Mouse (Mus musculus): ENCODE data around the gene Prm1.
A peak's percentile ranks its signal among the peaks of the same experiment; 100 is the strongest.
"Not testable (repeated sequence)": the region's sequence is repeated elsewhere in the genome, so short reads cannot be mapped to it uniquely, and the experiment has no call there.

Prm1 gene

DNA sequence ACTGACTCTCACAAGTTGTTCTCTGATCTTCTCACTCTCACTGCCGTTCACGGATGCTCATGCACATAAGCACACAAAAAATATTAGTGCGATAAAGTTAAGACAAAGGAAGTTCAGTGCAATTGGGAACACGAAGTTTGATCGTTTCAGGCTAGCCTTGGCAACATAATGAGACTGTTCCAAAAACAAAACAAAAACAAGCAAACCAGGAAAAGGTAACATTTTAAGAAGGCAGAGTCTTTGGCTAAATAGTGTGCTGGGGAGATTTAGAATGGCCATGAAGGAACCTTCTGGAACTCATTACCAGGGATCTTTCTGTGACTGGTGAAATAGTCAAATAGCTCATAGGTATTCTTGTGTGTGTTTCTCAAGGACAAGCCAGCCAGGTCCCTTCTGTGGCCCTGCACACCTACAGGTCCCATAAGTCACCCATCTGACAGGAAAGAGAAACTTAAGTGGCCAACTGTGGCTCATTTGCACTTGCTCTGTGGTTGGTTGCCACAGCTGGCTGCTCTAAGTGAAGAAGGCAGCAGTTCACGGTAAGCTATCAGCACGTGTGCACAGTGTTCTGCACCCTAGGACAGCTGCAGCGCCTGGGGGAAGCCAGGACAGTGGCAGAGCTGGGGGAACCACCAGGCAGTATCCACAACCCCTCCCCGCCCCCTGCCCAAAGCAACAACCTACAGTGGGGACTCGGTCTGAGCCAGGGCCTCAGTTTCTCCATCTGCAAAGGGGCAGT lies at the start of gene Prm1:
Prm1 (minus strand) TSS at position 51 of the 739 bp plus-strand sequence.
- DNase-seq (ENCODE audit: low spot score): no peak

DNA sequence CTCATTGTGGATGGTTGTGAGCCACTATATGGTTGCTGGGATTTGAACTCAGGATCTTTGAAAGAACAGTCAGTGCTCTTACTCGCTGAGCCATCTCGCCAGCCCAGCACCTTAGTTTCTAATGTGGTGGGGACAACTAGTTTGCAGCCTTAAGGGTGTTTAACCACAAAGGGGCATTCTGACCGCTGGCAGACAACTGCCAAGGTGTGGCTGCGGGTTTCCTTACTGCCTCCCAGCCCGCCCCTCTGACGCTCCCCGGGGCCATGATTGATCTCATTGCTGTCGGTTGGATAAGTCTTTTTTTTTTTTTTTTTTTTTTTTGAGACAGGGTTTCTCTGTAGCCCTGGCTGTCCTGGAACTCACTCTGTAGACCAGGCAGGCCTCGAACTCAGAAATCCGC lies 46.6 kb upstream of the Prm1 start:
- DNase-seq (ENCODE audit: low spot score): not testable (repeated sequence)

DNA sequence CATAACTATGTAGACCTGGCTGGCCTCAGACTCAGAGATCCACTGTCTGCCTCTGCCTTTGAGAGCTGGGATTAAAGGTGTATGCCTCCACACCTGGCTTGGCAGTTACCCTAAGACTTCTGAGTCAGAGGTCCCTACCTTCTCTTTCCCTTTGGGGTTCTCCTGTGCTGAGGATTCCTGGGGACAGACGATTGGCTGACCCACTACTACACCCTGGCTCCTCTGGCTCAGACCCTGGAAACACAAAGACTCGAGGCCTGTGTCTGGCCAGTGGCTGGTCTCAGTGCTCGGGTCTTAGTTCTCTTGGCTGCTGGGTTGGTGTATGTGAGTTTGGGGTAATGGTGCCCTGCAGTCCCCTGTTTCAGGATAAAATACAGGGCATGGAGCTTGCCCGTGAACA lies 45.3 kb upstream of the Prm1 start:
- DNase-seq (ENCODE audit: low spot score): no peak

DNA sequence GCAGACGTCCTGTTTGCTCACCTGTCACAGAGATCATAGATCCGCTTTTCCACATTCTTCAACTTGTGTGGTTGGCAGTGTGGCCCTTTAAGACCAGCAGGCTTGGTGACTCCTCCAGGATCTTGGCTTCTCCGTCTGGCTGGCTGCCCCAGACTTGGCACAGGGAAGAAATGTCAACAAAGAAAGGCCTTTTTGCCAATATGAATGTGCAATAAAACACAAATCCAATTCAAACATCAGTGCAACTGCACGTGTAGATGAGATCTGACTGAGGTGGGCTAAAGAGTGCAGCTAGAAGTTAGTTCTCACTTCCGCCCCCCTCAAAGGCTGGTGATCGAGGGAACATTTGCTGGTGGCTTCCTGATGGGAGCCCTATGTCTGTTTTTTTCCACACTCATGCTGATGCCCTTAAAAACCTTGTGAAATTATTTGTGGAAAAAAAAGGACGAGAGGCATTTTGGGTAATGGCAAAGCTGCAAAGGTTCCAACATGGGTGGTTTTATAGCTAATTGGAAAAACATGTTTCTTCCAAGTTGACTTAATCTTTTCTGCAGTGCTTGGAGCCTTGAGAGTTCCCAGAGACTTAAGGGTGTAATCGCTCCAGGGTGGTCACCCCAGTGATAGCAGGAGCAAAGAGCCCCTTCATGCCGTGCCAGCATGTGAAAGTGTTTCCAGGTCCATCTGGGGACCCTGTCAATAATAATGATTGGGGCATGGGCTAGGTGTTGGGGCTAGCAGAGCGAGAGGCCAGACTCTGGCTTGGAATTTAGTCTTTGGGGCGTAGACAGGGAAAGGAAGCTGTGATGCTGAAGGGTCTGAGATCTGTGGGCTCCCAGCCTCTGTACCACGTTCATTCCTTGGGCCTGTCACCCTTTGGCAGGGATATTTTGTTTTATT lies 44.6 kb upstream of the Prm1 start:
- DNase-seq (ENCODE audit: low spot score): peak; percentile 99

DNA sequence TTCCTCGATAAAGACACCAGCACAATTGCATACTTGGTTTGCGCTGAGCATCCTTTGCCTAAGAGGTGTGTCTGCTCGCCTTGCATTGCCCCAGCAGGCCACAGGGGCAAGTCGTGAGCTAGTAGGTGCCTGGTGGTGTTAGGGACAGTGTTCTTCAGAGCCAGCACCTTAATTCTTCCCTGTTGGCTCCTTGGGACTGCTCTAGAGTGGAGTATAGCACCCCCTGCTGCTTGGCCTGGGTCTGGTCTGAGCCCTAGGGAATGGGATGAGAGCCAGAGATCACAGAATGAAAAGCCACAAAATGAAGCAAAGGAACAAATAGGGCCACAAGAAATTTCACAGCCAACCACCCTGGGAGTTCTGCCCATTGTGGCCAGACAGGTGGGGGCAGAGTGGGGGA lies 40.9 kb upstream of the Prm1 start:
- peak; percentile 90 for DNase-seq (ENCODE audit: low spot score)

DNA sequence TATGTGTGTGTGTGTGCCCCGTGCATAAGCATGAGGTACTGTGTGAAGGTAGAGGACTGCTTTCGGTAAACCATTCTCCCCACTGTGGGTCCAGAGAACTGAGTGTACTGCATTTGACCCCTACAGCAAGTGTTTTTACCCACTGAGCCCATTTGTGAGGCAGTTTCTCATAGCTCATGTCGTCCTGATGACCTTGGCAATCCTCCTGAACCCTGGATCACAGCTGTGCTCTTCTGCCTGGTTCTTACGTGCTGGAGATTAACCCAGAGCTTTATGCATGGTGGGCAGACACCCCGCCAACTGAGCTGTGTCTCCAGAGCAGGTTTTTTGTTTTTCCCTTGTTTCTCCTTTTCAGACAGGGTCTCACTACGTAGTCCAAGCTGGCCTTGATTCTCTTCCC lies 40.3 kb upstream of the Prm1 start:
- DNase-seq (ENCODE audit: low spot score): no peak

DNA sequence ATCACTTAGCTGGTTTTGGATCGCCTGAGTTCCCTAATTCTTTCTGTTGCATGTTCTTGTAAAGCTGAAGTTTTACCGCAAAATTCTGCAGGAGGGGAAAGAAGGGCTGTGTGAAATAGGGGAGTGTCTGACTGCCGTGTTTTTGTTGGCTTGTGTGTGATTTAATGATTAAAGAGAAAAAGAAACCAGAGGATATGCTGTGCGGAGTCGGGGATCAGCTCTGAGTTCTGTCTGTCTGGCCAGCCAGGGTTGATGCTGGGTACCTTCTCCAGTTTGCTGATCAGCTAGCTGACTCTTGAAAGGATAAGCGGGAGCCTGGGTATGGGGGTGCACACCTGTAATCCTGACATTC lies 38.7 kb upstream of the Prm1 start:
- DNase-seq (ENCODE audit: low spot score): no peak

DNA sequence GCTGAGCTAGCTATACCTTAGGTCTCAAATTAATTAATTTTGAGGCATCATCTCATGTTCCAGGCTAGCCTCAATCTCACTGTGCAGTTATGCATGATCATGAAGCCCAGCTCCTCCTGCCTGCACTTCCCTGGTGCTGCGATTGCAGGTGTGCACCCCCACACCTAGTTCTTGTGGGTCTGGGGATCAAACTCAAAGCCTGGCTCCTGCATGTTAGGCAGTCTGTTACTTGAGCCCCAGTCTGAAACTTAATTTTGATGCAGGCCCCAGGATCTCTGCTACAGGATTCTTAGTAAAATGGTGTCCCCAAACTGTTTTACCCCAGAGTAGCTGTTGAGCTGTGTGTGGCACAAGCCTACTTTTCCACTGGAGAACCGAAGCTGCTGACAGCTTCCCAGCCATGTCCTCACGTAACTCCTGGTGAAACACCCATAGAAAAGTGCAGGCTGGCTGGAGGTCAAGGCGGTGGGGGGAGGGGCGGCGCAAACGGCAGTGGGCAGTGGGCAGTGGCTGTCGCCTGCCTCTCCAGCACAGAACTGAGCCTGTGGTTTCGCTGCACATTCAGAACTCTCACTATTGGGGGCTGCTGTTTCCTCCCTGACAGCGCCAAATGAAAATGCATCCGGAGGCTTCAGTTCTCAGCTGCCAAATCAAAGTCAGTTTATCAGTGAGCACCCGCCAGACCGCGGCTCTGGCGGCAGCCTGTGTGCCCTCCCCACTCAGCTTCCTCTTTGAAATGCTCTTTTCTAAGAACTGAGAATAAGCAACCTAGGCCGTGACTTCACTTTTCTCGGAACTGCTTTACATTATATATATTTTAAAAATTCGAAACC lies 38.1 kb upstream of the Prm1 start:
- peak; percentile 59 for DNase-seq (ENCODE audit: low spot score)

DNA sequence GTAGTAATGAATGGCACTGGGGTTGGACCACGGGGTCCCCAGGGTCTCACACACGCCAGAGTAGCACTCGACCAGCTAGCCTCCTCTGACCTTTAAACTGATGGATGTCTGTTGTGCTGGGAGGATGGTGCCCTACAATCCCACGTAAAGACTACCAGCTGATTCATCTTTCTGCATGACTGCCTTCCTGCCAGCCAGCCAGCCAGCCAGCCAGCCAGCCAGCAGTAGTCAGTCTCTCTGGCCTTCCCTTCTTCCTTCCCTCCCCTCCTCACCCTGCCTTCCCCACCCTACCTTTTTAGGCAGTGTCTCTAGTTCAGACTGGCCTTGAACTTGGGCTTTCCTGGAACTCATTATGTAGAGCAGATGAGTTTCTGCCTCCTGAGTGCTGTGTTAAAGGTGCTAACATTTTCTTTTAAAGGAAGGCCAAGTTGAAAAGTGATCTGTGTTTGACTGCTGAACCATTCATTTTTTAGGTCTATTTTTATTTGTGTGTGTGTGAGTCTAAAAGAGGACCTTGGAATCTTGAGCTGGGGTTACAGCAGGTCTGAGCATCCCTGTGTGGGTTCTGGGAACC lies 36.7 kb upstream of the Prm1 start:
- no peak for DNase-seq (ENCODE audit: low spot score)

DNA sequence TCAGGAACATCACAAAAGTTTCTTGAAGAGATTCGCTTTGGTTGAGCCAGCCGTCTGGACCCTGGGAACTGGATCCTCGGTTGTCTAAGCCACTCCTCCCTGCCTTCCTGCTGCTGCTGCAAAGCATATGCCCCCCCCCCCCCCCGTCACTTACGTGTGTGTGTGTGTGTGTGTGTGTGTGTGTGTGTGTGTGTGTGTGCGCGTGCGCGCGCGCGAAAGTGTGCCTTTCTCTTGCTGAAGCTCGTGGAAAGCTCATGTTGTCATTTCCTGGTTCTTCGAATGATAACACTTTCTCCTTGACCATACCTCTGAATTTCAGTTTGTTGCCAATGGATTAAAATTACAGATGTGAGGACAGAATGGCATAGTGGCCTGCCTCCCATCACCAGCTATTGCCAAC lies 34.4 kb upstream of the Prm1 start:
- no peak for DNase-seq (ENCODE audit: low spot score)

DNA sequence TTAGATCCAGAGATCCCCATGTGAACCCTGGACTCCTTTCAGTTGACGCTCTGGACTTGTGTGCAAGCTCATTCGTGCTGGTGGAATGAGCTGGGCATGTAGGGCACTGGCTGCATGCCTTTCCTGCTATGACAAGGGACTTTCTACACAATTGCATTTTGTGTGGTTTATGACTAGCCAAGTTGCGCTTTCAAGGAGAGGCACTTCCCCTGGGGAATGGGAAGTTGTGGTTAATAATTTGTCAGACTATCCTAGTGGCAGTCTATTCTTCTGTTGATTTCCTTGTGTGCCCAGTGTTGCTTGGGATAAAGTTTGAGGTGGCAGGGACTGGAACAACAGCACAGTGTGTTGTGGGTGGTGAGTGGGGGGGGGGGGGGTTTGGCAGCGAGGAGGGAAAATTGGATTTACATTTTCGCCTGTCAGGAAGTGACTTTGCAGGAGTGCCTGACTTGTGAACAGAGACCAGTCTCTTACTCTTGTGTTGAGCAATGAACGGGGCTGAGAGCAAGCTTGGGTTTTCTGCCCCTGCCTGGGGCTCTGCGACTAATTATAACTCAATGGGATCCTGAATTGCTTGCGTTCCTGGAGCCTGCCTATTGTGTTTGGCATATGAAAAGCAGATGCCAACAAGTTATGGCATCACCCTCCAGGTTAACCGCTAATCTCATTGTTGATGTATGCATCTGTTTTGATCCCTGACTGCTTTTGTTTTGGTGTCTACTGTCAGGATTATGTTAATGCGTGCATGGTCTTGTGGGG lies 33.0 kb upstream of the Prm1 start:
- peak; percentile 68 for DNase-seq (ENCODE audit: low spot score)

DNA sequence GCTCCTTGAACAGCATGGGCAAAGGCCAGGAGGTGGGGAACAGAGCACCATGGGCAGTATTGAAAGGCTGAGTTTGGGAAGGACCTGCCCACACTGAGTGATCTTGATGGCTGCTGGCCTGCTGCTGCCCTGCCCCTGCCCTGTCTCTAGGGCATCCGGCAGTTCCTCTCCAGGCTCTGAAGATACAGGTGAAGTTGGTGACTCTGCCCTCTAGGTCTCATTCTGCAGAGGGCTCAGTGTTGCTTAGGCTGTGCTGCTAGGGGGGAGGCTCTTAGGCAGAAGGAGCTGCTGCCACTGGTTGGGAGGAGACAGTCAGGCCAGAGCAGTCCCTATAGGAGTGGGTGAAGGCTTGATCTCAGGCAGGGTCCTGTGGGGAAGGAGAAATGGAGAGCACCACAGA lies 32.3 kb upstream of the Prm1 start:
- DNase-seq (ENCODE audit: low spot score): no peak

DNA sequence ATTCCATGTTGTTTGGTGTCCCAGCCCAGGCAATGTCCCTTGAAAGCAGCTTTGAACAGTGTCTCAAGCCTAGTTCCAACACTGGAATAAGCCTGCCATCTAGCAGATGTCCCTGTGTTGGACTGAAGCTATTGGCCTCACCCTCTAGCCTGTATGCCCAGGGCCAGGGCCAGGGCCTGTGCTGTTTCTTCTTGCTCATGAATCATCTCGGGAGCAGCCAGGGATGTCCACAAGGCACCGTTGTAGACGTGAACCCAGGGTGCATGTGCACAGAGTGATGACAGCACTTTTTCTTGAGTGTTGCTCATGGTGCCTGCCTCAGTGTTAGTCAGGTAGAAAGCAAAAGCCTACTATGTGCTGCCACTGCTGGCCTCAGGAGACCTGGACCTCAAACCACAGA lies 31.6 kb upstream of the Prm1 start:
- DNase-seq (ENCODE audit: low spot score): peak; percentile 50

DNA sequence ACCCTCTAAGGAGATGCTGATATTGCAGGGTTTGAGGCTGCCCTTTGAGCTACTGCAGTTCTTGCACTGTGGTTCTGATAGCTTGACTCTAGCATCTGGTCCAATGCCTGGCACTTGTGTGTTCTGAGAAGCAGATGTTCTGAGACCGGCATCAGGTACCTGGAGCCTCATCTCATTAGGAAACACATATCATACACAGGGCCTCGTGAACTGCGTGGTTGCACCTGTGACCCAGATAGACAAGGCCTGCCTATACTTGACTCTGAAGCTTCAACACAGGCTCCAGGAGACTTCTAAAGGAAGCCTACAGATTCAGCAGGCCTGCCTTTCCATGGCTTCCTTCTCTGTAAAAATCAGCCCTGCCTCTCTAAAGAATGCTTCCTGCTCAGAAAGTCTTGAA lies 30.7 kb upstream of the Prm1 start:
- no peak for DNase-seq (ENCODE audit: low spot score)

DNA sequence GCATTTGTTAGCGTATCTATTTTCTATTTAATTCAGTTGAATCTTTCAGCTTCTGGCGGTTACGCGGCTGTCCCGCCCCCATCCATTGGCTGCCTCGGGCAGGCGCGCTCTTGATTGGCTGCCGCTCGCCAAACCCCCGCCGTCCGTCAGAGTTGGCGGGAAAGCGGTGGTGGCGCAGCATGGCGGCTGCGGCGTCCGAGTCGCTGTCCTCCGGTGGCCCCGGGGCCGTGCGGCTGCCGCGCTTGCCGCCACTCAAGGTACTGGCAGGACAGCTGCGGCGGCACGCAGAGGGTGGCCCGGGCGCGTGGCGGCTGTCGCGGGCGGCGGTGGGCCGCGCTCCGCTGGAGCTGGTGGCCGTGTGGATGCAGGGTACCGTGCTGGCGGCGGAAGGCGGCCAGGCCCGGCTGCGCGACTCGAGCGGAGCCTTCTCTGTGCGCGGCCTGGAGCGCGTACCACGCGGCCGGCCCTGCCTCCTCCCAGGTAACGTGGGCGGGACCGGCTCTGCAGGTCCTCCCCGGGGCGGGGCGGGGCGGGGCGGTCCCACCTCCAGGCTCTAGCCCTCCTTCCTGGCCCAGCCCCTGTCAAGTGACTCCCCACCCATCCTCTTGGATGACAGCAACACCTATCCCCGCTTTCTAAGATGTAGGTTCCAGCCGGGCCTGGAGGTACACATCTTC lies 29.4 kb upstream of the Prm1 start, which contains the start of gene Rmi2:
Rmi2 (plus strand) TSS at position 149 of the 677 bp plus-strand sequence.
- peak; percentile 78 for DNase-seq (ENCODE audit: low spot score)

DNA sequence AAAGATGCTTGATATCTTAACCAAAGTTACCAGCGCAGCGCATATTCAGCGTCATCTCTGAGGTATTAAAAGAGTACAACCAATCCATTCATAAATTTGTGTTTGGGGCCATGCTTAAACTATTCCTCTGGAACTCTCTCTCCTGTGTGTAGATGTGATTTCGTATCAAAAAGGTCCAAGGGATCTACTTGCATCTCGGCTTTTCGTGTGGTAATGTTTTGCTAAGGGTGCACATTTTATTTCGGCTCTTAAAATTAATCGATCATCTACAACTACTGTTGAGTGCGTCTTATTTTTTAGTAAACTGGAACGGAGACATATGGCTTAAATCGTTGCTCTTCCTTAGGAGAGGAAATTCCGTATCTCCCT lies 28.9 kb upstream of the Prm1 start:
- no peak for DNase-seq (ENCODE audit: low spot score)

DNA sequence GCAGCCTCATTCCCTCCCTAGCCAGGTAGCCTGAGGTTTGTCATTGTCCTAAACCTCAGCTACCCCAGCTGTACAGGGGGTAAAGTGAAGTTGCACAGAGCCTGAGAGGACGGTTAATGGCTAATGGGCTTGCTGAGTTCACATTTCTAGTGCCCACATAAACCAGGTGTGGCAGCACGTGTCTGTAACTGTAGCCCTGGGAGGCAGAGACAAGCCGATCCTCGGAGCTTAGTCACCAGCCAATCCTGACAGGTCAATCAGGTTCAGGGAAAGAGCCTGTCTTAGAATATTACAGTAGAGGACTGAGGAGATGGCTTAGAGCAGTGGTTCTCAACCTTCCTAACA lies 22.8 kb upstream of the Prm1 start:
- DNase-seq (ENCODE audit: low spot score): no peak

DNA sequence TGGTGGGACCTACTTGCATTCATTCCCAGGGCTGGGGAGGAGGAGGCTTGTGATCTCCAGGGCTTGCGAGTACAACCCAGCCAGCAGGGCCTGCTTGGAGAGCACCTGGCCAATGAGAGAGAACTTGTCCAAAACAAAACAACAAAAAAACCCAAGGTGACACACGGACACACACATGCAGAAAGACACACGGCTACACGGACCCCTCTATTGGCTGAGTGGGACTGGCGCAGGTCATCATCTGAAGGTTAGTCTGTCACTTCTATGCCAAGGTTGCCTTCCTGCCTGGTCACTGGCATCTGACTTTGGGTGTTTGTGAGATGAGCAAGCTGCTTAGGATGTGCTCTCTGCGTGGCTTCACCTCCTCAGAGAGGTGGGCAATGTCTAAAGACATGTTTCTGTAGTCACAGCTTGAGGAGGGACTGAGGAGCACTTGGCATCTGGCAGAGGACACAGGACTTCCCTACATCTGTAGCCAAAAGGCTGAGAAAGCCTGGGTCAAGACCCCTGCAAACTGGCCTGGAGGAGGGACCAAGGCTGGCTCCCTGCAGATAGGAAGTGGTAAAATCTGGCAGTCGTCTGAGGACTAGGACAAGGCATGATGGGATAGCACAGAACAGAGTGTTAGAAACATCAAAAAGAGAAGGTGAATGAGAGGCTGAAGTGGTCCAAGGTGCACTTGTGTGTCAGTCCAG lies 22.3 kb upstream of the Prm1 start:
- no peak for DNase-seq (ENCODE audit: low spot score)

DNA sequence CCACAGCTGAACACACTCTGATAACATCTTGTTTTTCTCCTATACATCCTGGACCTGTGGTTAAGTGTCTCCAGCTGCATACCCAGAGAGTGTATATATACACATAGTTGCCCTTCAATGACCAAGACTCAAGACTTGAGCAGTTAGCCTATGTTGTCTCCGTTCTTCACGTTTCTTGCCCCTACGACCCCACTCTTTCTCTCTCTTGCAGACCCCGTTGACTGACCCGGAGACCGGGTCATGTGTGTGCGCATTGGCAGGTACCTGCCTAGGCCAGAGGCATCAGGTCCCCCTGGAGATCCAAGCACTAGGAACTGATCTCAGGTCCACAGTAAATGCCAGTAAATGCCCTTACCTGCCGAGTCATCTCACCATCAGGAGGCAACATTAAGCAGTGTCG lies 21.6 kb upstream of the Prm1 start:
- no peak for DNase-seq (ENCODE audit: low spot score)

DNA sequence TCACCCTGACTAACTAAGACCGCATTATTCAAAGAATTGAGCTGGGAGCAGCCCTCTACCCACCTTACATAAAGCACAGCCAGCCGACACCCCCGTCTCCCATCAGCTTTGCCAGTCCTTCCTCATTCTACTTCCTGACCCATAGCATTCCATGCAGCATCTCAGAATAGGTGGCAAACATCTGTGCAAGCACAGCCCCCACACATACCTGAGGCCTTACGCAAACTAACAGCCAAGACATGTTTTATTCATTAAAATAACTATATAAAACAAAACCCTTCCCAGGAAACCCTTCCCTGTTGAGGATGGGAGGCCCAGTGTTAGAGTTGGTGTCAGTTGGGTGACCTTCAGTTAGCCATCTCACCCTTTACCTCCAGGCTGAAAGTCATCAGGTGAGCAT lies 20.2 kb upstream of the Prm1 start:
- no peak for DNase-seq (ENCODE audit: low spot score)
